Mouse (Mus musculus): ENCODE data around the gene Pnpla6. TPM values are rescaled to one million over a fixed set of nuclear protein-coding genes. Genes with fewer than 3 reads are reported as not detected.
A peak's percentile ranks its signal among the peaks of the same experiment; 100 is the strongest.

The Pnpla6 gene
- total RNA-seq, 2 experiments from 2014 or later: 8.4 to 10.4 TPM

GRCm38 (mm10) chr8:3500235-3501090 lies 14.7 kb upstream of the Pnpla6 start, which contains the start of gene Mcoln1:
Mcoln1 (plus strand) TSS chr8:3500457.
- intact Hi-C loops (cut with DNase I): no loop called here

GRCm38 (mm10) chr8:3502217-3502616 lies 13.0 kb upstream of the Pnpla6 start:
- DNase-seq: no peak
- intact Hi-C loops (cut with DNase I): no loop called here

More at GRCm38 (mm10) chr8:3500235-3501090, 14.7 kb upstream of the Pnpla6 start, which contains the start of gene Mcoln1:
- peak; percentile 97 for DNase-seq

- intact Hi-C loops (cut with DNase I): no loop called here
- DNase-seq: no peak
These were observed 7.0 kb upstream of the Pnpla6 start for GRCm38 (mm10) chr8:3507979-3508754.

GRCm38 (mm10) chr8:3514681-3515247 lies 420 bp upstream of the Pnpla6 start:
- intact Hi-C loops (cut with DNase I): no loop called here
- DNase-seq: no peak

GRCm38 (mm10) chr8:3515771-3516417 lies 710 bp downstream of the Pnpla6 start:
- peak in 1 of 2 experiments; percentile 33 for DNase-seq
- intact Hi-C loops (cut with DNase I): no loop called here

- DNase-seq: peak; percentile 84 to 89
- intact Hi-C loops (cut with DNase I): no loop called here
These were observed 1.4 kb downstream of the Pnpla6 start for GRCm38 (mm10) chr8:3516450-3517116.

GRCm38 (mm10) chr8:3517117-3517495 lies 1.9 kb downstream of the Pnpla6 start:
- intact Hi-C loops (cut with DNase I): no loop called here
- no peak for DNase-seq

GRCm38 (mm10) chr8:3522007-3522697 lies 7.0 kb downstream of the Pnpla6 start:
- intact Hi-C loops (cut with DNase I): no loop called here
- DNase-seq: no peak

GRCm38 (mm10) chr8:3530816-3531215 lies 15.6 kb downstream of the Pnpla6 start:
- intact Hi-C loops (cut with DNase I): no loop called here
- DNase-seq: no peak

GRCm38 (mm10) chr8:3531936-3532335 lies 16.8 kb downstream of the Pnpla6 start:
- intact Hi-C loops (cut with DNase I): no loop called here
- DNase-seq: no peak

GRCm38 (mm10) chr8:3536053-3536841 lies 21.1 kb downstream of the Pnpla6 start:
- no peak for DNase-seq
- intact Hi-C loops (cut with DNase I): no loop called here

GRCm38 (mm10) chr8:3536940-3537339 lies 21.8 kb downstream of the Pnpla6 start:
- DNase-seq: no peak
- intact Hi-C loops (cut with DNase I): no loop called here

- intact Hi-C loops (cut with DNase I): no loop called here
- no peak for DNase-seq
These were observed 22.5 kb downstream of the Pnpla6 start for GRCm38 (mm10) chr8:3537666-3538065.

GRCm38 (mm10) chr8:3539146-3539545 lies 24.0 kb downstream of the Pnpla6 start:
- no peak for DNase-seq
- intact Hi-C loops (cut with DNase I): no loop called here

- intact Hi-C loops (cut with DNase I): no loop called here
- DNase-seq: no peak
These were observed 24.9 kb downstream of the Pnpla6 start for GRCm38 (mm10) chr8:3540076-3540475.

- intact Hi-C loops (cut with DNase I): no loop called here
- no peak for DNase-seq
These were observed 31.3 kb downstream of the Pnpla6 start for GRCm38 (mm10) chr8:3546511-3546910.

GRCm38 (mm10) chr8:3552240-3552639 lies 37.1 kb downstream of the Pnpla6 start:
- intact Hi-C loops (cut with DNase I): no loop called here
- no peak for DNase-seq

- DNase-seq: no peak
- intact Hi-C loops (cut with DNase I): no loop called here
These were observed 40.9 kb downstream of the Pnpla6 start for GRCm38 (mm10) chr8:3556114-3556513.

Measured in gastrocnemius, postnatal 36 days (tissue).